Mouse (Mus musculus) MEL (cell line): ENCODE measurements around the gene Sdc3. TPM values are rescaled to one million over a fixed set of nuclear protein-coding genes. Genes with fewer than 3 reads are reported as not detected.

ENCODE experiments used
- DNase-seq: peaks from one replicate; pipeline ENCODE4 v3.0.0; 2011; ENCODE audit warnings: low read depth, low spot score
- H3K27ac ChIP-seq: 2 replicates; pipeline ENCODE4 v1.5.1; 2012; ENCODE audit warnings: low read depth, mild to moderate bottlenecking, control low read depth, low read length, moderate library complexity; ENCODE audit not compliant: control insufficient read depth
- H3K27me3 ChIP-seq, 2 experiments: fragments of 150-350 bp in 1 of 2; sonication (generic) in 1 of 2; 2 replicates each; pipeline ENCODE4 v1.6.1; 2012; ENCODE audit warnings: low read length in 2 of 2, mild to moderate bottlenecking in 2 of 2, improper control_type of control experiment in 1 of 2, moderate library complexity in 1 of 2; ENCODE audit not compliant: insufficient read depth in 2 of 2, control insufficient read depth in 1 of 2
- H3K36me3 ChIP-seq, 2 experiments: 2 replicates each; pipeline ENCODE4 v1.6.1; 2012 to 2014; ENCODE audit warnings: low read length in 2 of 2, improper control_type of control experiment in 1 of 2, inconsistent platforms in 1 of 2, mild to moderate bottlenecking in 1 of 2; ENCODE audit not compliant: insufficient read depth in 2 of 2, control insufficient read depth in 1 of 2
- H3K4me1 ChIP-seq, 2 experiments: fragments of 150-350 bp in 1 of 2; sonication (generic) in 1 of 2; 2 replicates each; pipeline ENCODE4 v1.6.1; 2012; ENCODE audit warnings: low read length in 2 of 2, improper control_type of control experiment in 1 of 2, mild to moderate bottlenecking in 1 of 2; ENCODE audit not compliant: insufficient read depth in 2 of 2, control insufficient read depth in 1 of 2
- H3K4me3 ChIP-seq, 2 experiments: fragments of 150-350 bp in 1 of 2; sonication (generic) in 1 of 2; 2 replicates each; pipeline ENCODE4 v1.5.1; 2012; ENCODE audit warnings: low read depth in 2 of 2, low read length in 2 of 2, mild to moderate bottlenecking in 2 of 2, moderate library complexity in 2 of 2, control low read depth in 1 of 2, improper control_type of control experiment in 1 of 2; ENCODE audit not compliant: control insufficient read depth in 1 of 2, insufficient read depth in 1 of 2
- H3K79me2 ChIP-seq: 2 replicates; pipeline ENCODE4 v1.6.1; 2012; ENCODE audit warnings: mild to moderate bottlenecking, low read length, moderate library complexity; ENCODE audit not compliant: control insufficient read depth, poor library complexity, insufficient read depth
- H3K9ac ChIP-seq: 2 replicates; pipeline ENCODE4 v1.6.1; 2012; ENCODE audit warnings: low read depth, mild to moderate bottlenecking, control low read depth, low read length, moderate library complexity; ENCODE audit not compliant: control insufficient read depth, poor library complexity, severe bottlenecking
- H3K9me3 ChIP-seq: fragments of 150-350 bp; sonication (generic); replicated peaks from 2 replicates; pipeline ENCODE4 v1.6.1; 2012; ENCODE audit warnings: mild to moderate bottlenecking, low read length, improper control_type of control experiment, moderate library complexity; ENCODE audit not compliant: insufficient read depth
- BHLHE40 ChIP-seq: IDR thresholded peaks from 2 replicates; pipeline ENCODE4 v1.6.1; 2012; ENCODE audit warnings: low read depth, mild to moderate bottlenecking, inconsistent platforms, low read length, improper control_type of control experiment, borderline replicate concordance
- CHD1 ChIP-seq: IDR thresholded peaks from 2 replicates; pipeline ENCODE4 v1.6.1; 2012; ENCODE audit warnings: low read depth, mild to moderate bottlenecking, inconsistent platforms, low read length, improper control_type of control experiment
- CTCF ChIP-seq, 3 experiments: IDR thresholded peaks in 2 of 3; conservative IDR thresholded peaks in 1 of 3; 2 replicates each; pipeline ENCODE4 v1.5.1; 2011 to 2012; ENCODE audit warnings: low read length in 3 of 3, low read depth in 2 of 3, mild to moderate bottlenecking in 2 of 3, improper control_type of control experiment in 1 of 3, inconsistent platforms in 1 of 3, mixed read lengths in 1 of 3, moderate library complexity in 1 of 3; ENCODE audit not compliant: control insufficient read depth in 1 of 3, insufficient read depth in 1 of 3, poor library complexity in 1 of 3, severe bottlenecking in 1 of 3
- E2F4 ChIP-seq: IDR thresholded peaks from 2 replicates; pipeline ENCODE4 v1.6.1; 2011; ENCODE audit warnings: low read depth, low read length, improper control_type of control experiment, borderline replicate concordance
- EP300 ChIP-seq, 2 experiments: IDR thresholded peaks; 2 replicates each; pipeline ENCODE4 v1.6.1; 2011; ENCODE audit warnings: improper control_type of control experiment in 2 of 2, low read length in 2 of 2, low read depth in 1 of 2, mild to moderate bottlenecking in 1 of 2
- GABPA ChIP-seq: IDR thresholded peaks from 2 replicates; pipeline ENCODE4 v1.6.1; 2012; ENCODE audit warnings: low read depth, mild to moderate bottlenecking, inconsistent platforms, low read length, improper control_type of control experiment, moderate library complexity
- JUND ChIP-seq: IDR thresholded peaks from 2 replicates; pipeline ENCODE4 v1.6.1; 2011; ENCODE audit warnings: low read depth, mild to moderate bottlenecking, improper control_type of control experiment, low read length
- MAFK ChIP-seq: IDR thresholded peaks from 2 replicates; pipeline ENCODE4 v1.6.1; 2011; ENCODE audit warnings: low read depth, mild to moderate bottlenecking, low read length, improper control_type of control experiment, borderline replicate concordance
- MXI1 ChIP-seq: IDR thresholded peaks from 2 replicates; pipeline ENCODE4 v1.6.1; 2011; ENCODE audit warnings: mild to moderate bottlenecking, low read depth, low read length, improper control_type of control experiment
- MYB ChIP-seq: IDR thresholded peaks from 2 replicates; pipeline ENCODE4 v1.6.1; 2011; ENCODE audit warnings: mild to moderate bottlenecking, low read depth, low read length, improper control_type of control experiment
- NELFE ChIP-seq: IDR thresholded peaks from 2 replicates; pipeline ENCODE4 v1.6.1; 2011; ENCODE audit warnings: low read depth, low read length, improper control_type of control experiment
- POLR2AphosphoS5 ChIP-seq: IDR thresholded peaks from 2 replicates; pipeline ENCODE4 v1.6.1; 2012; ENCODE audit warnings: low read depth, borderline replicate concordance, mild to moderate bottlenecking, inconsistent platforms, low read length, moderate library complexity, mixed read lengths
- RAD21 ChIP-seq: IDR thresholded peaks from 2 replicates; pipeline ENCODE4 v1.6.1; 2011; ENCODE audit warnings: mild to moderate bottlenecking, low read depth, low read length, improper control_type of control experiment
- SIN3A ChIP-seq: IDR thresholded peaks from 2 replicates; pipeline ENCODE4 v1.6.1; 2012; ENCODE audit warnings: low read length, improper control_type of control experiment, inconsistent platforms
- SMC3 ChIP-seq: IDR thresholded peaks from 2 replicates; pipeline ENCODE4 v1.6.1; 2011; ENCODE audit warnings: low read depth, low read length, improper control_type of control experiment
- TBP ChIP-seq: IDR thresholded peaks from 2 replicates; pipeline ENCODE4 v1.8.0; 2011; ENCODE audit warnings: low read depth, low read length, improper control_type of control experiment
- TCF12 ChIP-seq: IDR thresholded peaks from 2 replicates; pipeline ENCODE4 v1.6.1; 2014; ENCODE audit warnings: low read depth, mild to moderate bottlenecking, inconsistent platforms, low read length, improper control_type of control experiment, moderate library complexity
- UBTF ChIP-seq: IDR thresholded peaks from 2 replicates; pipeline ENCODE4 v1.6.1; 2012; ENCODE audit warnings: low read depth, mild to moderate bottlenecking, inconsistent platforms, low read length, improper control_type of control experiment, moderate library complexity, borderline replicate concordance; ENCODE audit not compliant: insufficient read depth
- USF1 ChIP-seq: IDR thresholded peaks from 2 replicates; pipeline ENCODE4 v1.6.1; 2014; ENCODE audit warnings: low read depth, mild to moderate bottlenecking, inconsistent platforms, low read length, improper control_type of control experiment, moderate library complexity
- polyA plus RNA-seq, 2 experiments: library from polyadenylated mRNA; stranded (reverse) in 1 of 2; unstranded in 1 of 2; fragments of >175 nt in 1 of 2; fragments of >200 nt in 1 of 2; gene quantifications; 2 replicates each; pipeline versions ENCODE4 v1.2.1 to v1.2.4; 2012; ENCODE audit warnings: low replicate concordance in 2 of 2, low read depth in 1 of 2; ENCODE audit not compliant: insufficient read length in 2 of 2, insufficient read depth in 1 of 2, missing spikeins in 1 of 2
- total RNA-seq: library from RNA; depleted of rRNA; stranded (reverse); fragments of 300-350 nt; gene quantifications from 2 replicates; pipeline ENCODE4 v1.2.3, GENCODE M21; 2012

Gene Sdc3
- total and polyA plus RNA-seq, 3 experiments: 0.46 to 6.7 TPM; not detected in 1

DNA sequence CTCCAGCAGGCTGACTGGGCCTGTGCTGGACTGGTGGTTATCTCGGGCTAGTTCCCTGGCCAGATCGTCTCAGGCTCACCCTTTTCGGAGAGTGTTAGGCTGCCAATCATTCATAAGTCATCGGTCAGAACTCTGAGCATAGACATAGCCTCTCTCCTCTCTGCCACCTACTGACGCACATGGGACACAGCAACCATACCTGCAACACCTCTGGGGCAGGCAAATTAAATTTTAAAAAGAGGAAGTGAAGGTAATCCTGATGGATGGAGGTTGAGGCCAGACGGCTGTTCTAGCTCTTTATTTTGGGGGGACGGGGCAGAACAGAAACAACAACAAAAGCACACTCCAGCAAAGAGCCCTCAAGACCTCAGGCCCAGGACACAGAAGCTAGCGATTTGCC, 65.3 kb downstream of the Sdc3 start:
- Histone ChIP-seq H3K79me2 (no peaks in the 10 kb centered on the region), H3K9me3 (no peaks in the 10 kb centered on the region), H3K27ac (no peak overlapping the region), H3K4me3 (no peak overlapping the region), H3K9ac (no peak overlapping the region), H3K27me3 (peaks cover 0 to 2% of the 10 kb centered on the region in 2 experiments; a peak in 3 of 4 replicates), H3K36me3 (no peaks in the 10 kb centered on the region), H3K4me1 (no peaks in the 10 kb centered on the region)
- DNase-seq: peak; percentile 21
- TF ChIP-seq EP300 (IDR thresholded peaks at IDR 0.05; ENCODE audit: low read depth in 1 of 2, low read length in 2 of 2) (no peak), SIN3A (no peak), GABPA (no peak), E2F4 (no peak), USF1 (no peak), SMC3 (peak; percentile 27), BHLHE40 (no peak), UBTF (no peak), MXI1 (no peak), CTCF (IDR thresholded peaks at IDR 0.05 in 2 of 3, conservative IDR thresholded peaks at IDR 0.05 in 1 of 3; ENCODE audit: control insufficient read depth in 1 of 3, insufficient read depth in 1 of 3, low read depth in 2 of 3, low read length in 3 of 3, poor library complexity in 1 of 3, severe bottlenecking in 1 of 3) (peak in 2 of 3 experiments; percentile 23 to 30; a peak in 3 of 6 replicates), NELFE (no peak)

DNA sequence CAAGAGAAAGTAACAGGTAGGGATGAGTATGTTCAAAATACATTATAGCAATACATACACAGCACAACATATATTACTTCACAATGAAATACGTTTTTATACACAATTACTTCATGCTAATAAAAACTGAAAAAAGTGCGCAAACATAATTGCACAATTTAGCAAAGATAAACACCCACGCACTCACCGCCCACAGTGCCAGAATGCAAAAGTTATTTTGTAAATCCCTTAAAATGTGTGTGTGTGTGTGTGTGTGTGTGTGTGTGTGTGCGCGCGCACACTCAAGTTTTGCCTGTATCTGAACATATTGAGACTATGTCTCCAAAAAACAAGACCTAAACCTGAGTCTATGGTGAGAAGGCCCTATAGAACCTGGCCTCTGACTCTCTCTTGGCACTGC, 66.5 kb downstream of the Sdc3 start:
- Histone ChIP-seq H3K9ac (no peak overlapping the region), H3K79me2 (no peaks in the 10 kb centered on the region), H3K4me1 (no peaks in the 10 kb centered on the region), H3K27ac (no peak overlapping the region), H3K27me3 (peaks cover 0 to 2% of the 10 kb centered on the region in 2 experiments; a peak in 3 of 4 replicates), H3K4me3 (no peak overlapping the region), H3K36me3 (no peaks in the 10 kb centered on the region), H3K9me3 (no peaks in the 10 kb centered on the region)
- no peak for DNase-seq
- TF ChIP-seq UBTF: no peak
- TF ChIP-seq SMC3: no peak
- TF ChIP-seq MYB: no peak
- TF ChIP-seq CHD1: no peak
- no peak for TF ChIP-seq JUND
- TF ChIP-seq RAD21: no peak
- TF ChIP-seq POLR2AphosphoS5: no peak
- TF ChIP-seq TBP: no peak
- no peak for TF ChIP-seq TCF12
- no peak for TF ChIP-seq MAFK
